Mouse (Mus musculus): ENCODE data around the gene Pan3. TPM values are rescaled to one million over a fixed set of nuclear protein-coding genes. Genes with fewer than 3 reads are reported as not detected.
A peak's percentile ranks its signal among the peaks of the same experiment; 100 is the strongest.

The Pan3 gene
- polyA plus RNA-seq, 1 experiment = 97.4 TPM

- Histone ChIP-seq H3K27me3 (ENCODE audit: control insufficient read depth, insufficient read depth, low read length) (no peaks in the 10 kb centered on the region), H3K4me1 (ENCODE audit: control insufficient read depth, insufficient read depth, low read length) (no peaks in the 10 kb centered on the region), H3K4me3 (replicated peaks; ENCODE audit: insufficient read depth, low read depth, low read length) (no peak overlapping the region), H3K27ac (ENCODE audit: insufficient read depth, low read length) (no peak overlapping the region)
- no peak for DNase-seq
- TF ChIP-seq CTCF (IDR thresholded peaks at IDR 0.05; ENCODE audit: borderline replicate concordance, insufficient read depth, low read depth, low read length) (no peak), POLR2A (IDR thresholded peaks at IDR 0.05; ENCODE audit: borderline replicate concordance, insufficient read depth, low read length) (no peak)
- 17% methylated on average over 1 of the region's 1 CpGs for WGBS
Measured at GRCm38 (mm10) chr5:147395050-147395449, 34.9 kb upstream of the Pan3 start.

GRCm38 (mm10) chr5:147399843-147400504, 30.0 kb upstream of the Pan3 start, which contains the start of gene Flt3:
Flt3 (minus strand) TSS chr5:147400489.
- Histone ChIP-seq H3K27me3 (ENCODE audit: control insufficient read depth, insufficient read depth, low read length) (no peaks in the 10 kb centered on the region), H3K27ac (ENCODE audit: insufficient read depth, low read length) (peak within 1 kb of the TSS; percentile 5; the same call in 1 of the 2 replicates)
- 0 out of 2 replicates have a peak, but pooled peaks have one; percentile 41 for TF ChIP-seq POLR2A (IDR thresholded peaks at IDR 0.05; ENCODE audit: borderline replicate concordance, insufficient read depth, low read length)
- TF ChIP-seq CTCF (IDR thresholded peaks at IDR 0.05; ENCODE audit: borderline replicate concordance, insufficient read depth, low read depth, low read length) = no peak

GRCm38 (mm10) chr5:147400505-147400979, 29.4 kb upstream of the Pan3 start:
- no peak for TF ChIP-seq POLR2A (IDR thresholded peaks at IDR 0.05; ENCODE audit: borderline replicate concordance, insufficient read depth, low read length)
- Histone ChIP-seq H3K27ac (ENCODE audit: insufficient read depth, low read length) (no peak overlapping the region), H3K4me1 (ENCODE audit: control insufficient read depth, insufficient read depth, low read length) (no peaks in the 10 kb centered on the region), H3K27me3 (ENCODE audit: control insufficient read depth, insufficient read depth, low read length) (no peaks in the 10 kb centered on the region), H3K4me3 (replicated peaks; ENCODE audit: insufficient read depth, low read depth, low read length) (peak overlapping the region; percentile 43)
- DNase-seq = no peak
- 2% methylated on average over 17 of the region's 17 CpGs for WGBS

More at GRCm38 (mm10) chr5:147399843-147400504, 30.0 kb upstream of the Pan3 start, which contains the start of gene Flt3:
- Histone ChIP-seq H3K4me1 (ENCODE audit: control insufficient read depth, insufficient read depth, low read length) (no peaks in the 10 kb centered on the region), H3K4me3 (replicated peaks; ENCODE audit: insufficient read depth, low read depth, low read length) (peak within 1 kb of the TSS; percentile 43)
- DNase-seq = peak; percentile 75 to 78
- WGBS = 3% methylated on average over 49 of the region's 56 CpGs

- TF ChIP-seq POLR2A (IDR thresholded peaks at IDR 0.05; ENCODE audit: borderline replicate concordance, insufficient read depth, low read length) (no peak), CTCF (IDR thresholded peaks at IDR 0.05; ENCODE audit: borderline replicate concordance, insufficient read depth, low read depth, low read length) (0 out of 2 replicates have a peak, but pooled peaks have one; percentile 3)
- WGBS = 23% methylated on average over 11 of the region's 11 CpGs
- no peaks in the 10 kb centered on the region for H3K4me1 ChIP-seq (ENCODE audit: control insufficient read depth, insufficient read depth, low read length)
- peak; percentile 36 to 40 for DNase-seq
- H3K4me3 ChIP-seq (replicated peaks; ENCODE audit: insufficient read depth, low read depth, low read length) = peak overlapping the region; percentile 43
- H3K27me3 ChIP-seq (ENCODE audit: control insufficient read depth, insufficient read depth, low read length) = no peaks in the 10 kb centered on the region
- H3K27ac ChIP-seq (ENCODE audit: insufficient read depth, low read length) = no peak overlapping the region
Measured at GRCm38 (mm10) chr5:147401024-147401423, 28.9 kb upstream of the Pan3 start.

- no peak overlapping the region for H3K4me3 ChIP-seq (replicated peaks; ENCODE audit: insufficient read depth, low read depth, low read length)
- H3K27me3 ChIP-seq (ENCODE audit: control insufficient read depth, insufficient read depth, low read length) = no peaks in the 10 kb centered on the region
- TF ChIP-seq POLR2A (IDR thresholded peaks at IDR 0.05; ENCODE audit: borderline replicate concordance, insufficient read depth, low read length) (no peak), CTCF (IDR thresholded peaks at IDR 0.05; ENCODE audit: borderline replicate concordance, insufficient read depth, low read depth, low read length) (peak; percentile 71)
- 12% methylated on average over 5 of the region's 5 CpGs for WGBS
- H3K4me1 ChIP-seq (ENCODE audit: control insufficient read depth, insufficient read depth, low read length) = no peaks in the 10 kb centered on the region
- H3K27ac ChIP-seq (ENCODE audit: insufficient read depth, low read length) = no peak overlapping the region
- DNase-seq = peak; percentile 71 to 77
Measured at GRCm38 (mm10) chr5:147402505-147402904, 27.5 kb upstream of the Pan3 start.

- WGBS = 79% methylated on average over 5 of the region's 5 CpGs
- H3K27me3 ChIP-seq (ENCODE audit: control insufficient read depth, insufficient read depth, low read length) = no peaks in the 10 kb centered on the region
- DNase-seq = no peak
- no peak overlapping the region for H3K4me3 ChIP-seq (replicated peaks; ENCODE audit: insufficient read depth, low read depth, low read length)
- no peaks in the 10 kb centered on the region for H3K4me1 ChIP-seq (ENCODE audit: control insufficient read depth, insufficient read depth, low read length)
- no peak overlapping the region for H3K27ac ChIP-seq (ENCODE audit: insufficient read depth, low read length)
- TF ChIP-seq POLR2A (IDR thresholded peaks at IDR 0.05; ENCODE audit: borderline replicate concordance, insufficient read depth, low read length) (no peak), CTCF (IDR thresholded peaks at IDR 0.05; ENCODE audit: borderline replicate concordance, insufficient read depth, low read depth, low read length) (no peak)
Measured at GRCm38 (mm10) chr5:147406135-147406534, 23.8 kb upstream of the Pan3 start.

- Histone ChIP-seq H3K4me1 (ENCODE audit: control insufficient read depth, insufficient read depth, low read length) (no peaks in the 10 kb centered on the region), H3K27me3 (ENCODE audit: control insufficient read depth, insufficient read depth, low read length) (no peaks in the 10 kb centered on the region), H3K27ac (ENCODE audit: insufficient read depth, low read length) (no peak overlapping the region), H3K4me3 (replicated peaks; ENCODE audit: insufficient read depth, low read depth, low read length) (no peak overlapping the region)
- TF ChIP-seq CTCF (IDR thresholded peaks at IDR 0.05; ENCODE audit: borderline replicate concordance, insufficient read depth, low read depth, low read length) (no peak), POLR2A (IDR thresholded peaks at IDR 0.05; ENCODE audit: borderline replicate concordance, insufficient read depth, low read length) (no peak)
- WGBS = 62% methylated on average over 29 of the region's 29 CpGs
- DNase-seq = no peak
Measured at GRCm38 (mm10) chr5:147408731-147409130, 21.2 kb upstream of the Pan3 start.

- Histone ChIP-seq H3K4me1 (ENCODE audit: control insufficient read depth, insufficient read depth, low read length) (no peaks in the 10 kb centered on the region), H3K4me3 (replicated peaks; ENCODE audit: insufficient read depth, low read depth, low read length) (no peak overlapping the region), H3K27ac (ENCODE audit: insufficient read depth, low read length) (no peak overlapping the region), H3K27me3 (ENCODE audit: control insufficient read depth, insufficient read depth, low read length) (no peaks in the 10 kb centered on the region)
- TF ChIP-seq CTCF (IDR thresholded peaks at IDR 0.05; ENCODE audit: borderline replicate concordance, insufficient read depth, low read depth, low read length) (no peak), POLR2A (IDR thresholded peaks at IDR 0.05; ENCODE audit: borderline replicate concordance, insufficient read depth, low read length) (no peak)
- WGBS = 86% methylated on average over 6 of the region's 6 CpGs
- DNase-seq = no peak
Measured at GRCm38 (mm10) chr5:147410585-147410984, 19.4 kb upstream of the Pan3 start.

Measured in cerebellum, adult 2 months (tissue).